Mouse (Mus musculus): ENCODE measurements around the gene Prkar1a.

Prkar1a gene

GRCm38 (mm10) chr11:109674542-109674941 is 25.3 kb downstream of the Prkar1a start:
- DNase-seq = no peak

GRCm38 (mm10) chr11:109675208-109675607 is 26.0 kb downstream of the Prkar1a start:
- DNase-seq = no peak

GRCm38 (mm10) chr11:109675771-109676170 is 26.6 kb downstream of the Prkar1a start:
- DNase-seq = no peak

- DNase-seq = no peak
These were observed 27.6 kb downstream of the Prkar1a start for GRCm38 (mm10) chr11:109676621-109677373.

GRCm38 (mm10) chr11:109678291-109678690 is 29.1 kb downstream of the Prkar1a start:
- no peak for DNase-seq

- no peak for DNase-seq
These were observed 31.7 kb downstream of the Prkar1a start for GRCm38 (mm10) chr11:109680934-109681333.

- DNase-seq = no peak
These were observed 32.4 kb downstream of the Prkar1a start for GRCm38 (mm10) chr11:109681556-109681955.

- no peak for DNase-seq
These were observed 33.0 kb downstream of the Prkar1a start for GRCm38 (mm10) chr11:109682221-109682620.

- DNase-seq = no peak
These were observed 40.3 kb downstream of the Prkar1a start for GRCm38 (mm10) chr11:109689539-109689938.

GRCm38 (mm10) chr11:109692737-109693136 is 43.5 kb downstream of the Prkar1a start:
- no peak for DNase-seq

- DNase-seq = no peak
These were observed 47.3 kb downstream of the Prkar1a start for GRCm38 (mm10) chr11:109696519-109696918.

- DNase-seq = no peak
These were observed 48.0 kb downstream of the Prkar1a start for GRCm38 (mm10) chr11:109697089-109697643.

GRCm38 (mm10) chr11:109698740-109699139 is 49.5 kb downstream of the Prkar1a start:
- DNase-seq = no peak

GRCm38 (mm10) chr11:109699784-109700183 is 50.6 kb downstream of the Prkar1a start:
- DNase-seq = no peak

- no peak for DNase-seq
These were observed 51.6 kb downstream of the Prkar1a start for GRCm38 (mm10) chr11:109700761-109701160.

- DNase-seq = no peak
These were observed 53.0 kb downstream of the Prkar1a start for GRCm38 (mm10) chr11:109702031-109702815.

- no peak for DNase-seq
These were observed 54.6 kb downstream of the Prkar1a start for GRCm38 (mm10) chr11:109703845-109704244.

GRCm38 (mm10) chr11:109704311-109705205 is 55.4 kb downstream of the Prkar1a start:
- no peak for DNase-seq

- no peak for DNase-seq
These were observed 56.3 kb downstream of the Prkar1a start for GRCm38 (mm10) chr11:109705336-109706054.

GRCm38 (mm10) chr11:109706055-109706412 is 56.8 kb downstream of the Prkar1a start:
- DNase-seq = no peak

- no peak for DNase-seq
These were observed 57.4 kb downstream of the Prkar1a start for GRCm38 (mm10) chr11:109706586-109706985.

GRCm38 (mm10) chr11:109707442-109707841 is 58.2 kb downstream of the Prkar1a start:
- no peak for DNase-seq

All from cerebellum, adult 8-10 months (tissue).